Mouse (Mus musculus) skeletal muscle tissue, postnatal 0 days (tissue): ENCODE measurements around the gene Dnajc28. TPM values are rescaled to one million over a fixed set of nuclear protein-coding genes. Genes with fewer than 3 reads are reported as not detected.

ENCODE experiments used
- polyA plus RNA-seq: library from polyadenylated mRNA; unstranded; fragments of >200 nt; fragmentation: Nextera tagmentation; extraction: Ambion mirVana; gene quantifications from 2 replicates; pipeline ENCODE4 v1.2.1, GENCODE M21; 2015

Gene Dnajc28
- polyA plus RNA-seq: 4.1 and 5.5 TPM in 2 replicates

DNA sequence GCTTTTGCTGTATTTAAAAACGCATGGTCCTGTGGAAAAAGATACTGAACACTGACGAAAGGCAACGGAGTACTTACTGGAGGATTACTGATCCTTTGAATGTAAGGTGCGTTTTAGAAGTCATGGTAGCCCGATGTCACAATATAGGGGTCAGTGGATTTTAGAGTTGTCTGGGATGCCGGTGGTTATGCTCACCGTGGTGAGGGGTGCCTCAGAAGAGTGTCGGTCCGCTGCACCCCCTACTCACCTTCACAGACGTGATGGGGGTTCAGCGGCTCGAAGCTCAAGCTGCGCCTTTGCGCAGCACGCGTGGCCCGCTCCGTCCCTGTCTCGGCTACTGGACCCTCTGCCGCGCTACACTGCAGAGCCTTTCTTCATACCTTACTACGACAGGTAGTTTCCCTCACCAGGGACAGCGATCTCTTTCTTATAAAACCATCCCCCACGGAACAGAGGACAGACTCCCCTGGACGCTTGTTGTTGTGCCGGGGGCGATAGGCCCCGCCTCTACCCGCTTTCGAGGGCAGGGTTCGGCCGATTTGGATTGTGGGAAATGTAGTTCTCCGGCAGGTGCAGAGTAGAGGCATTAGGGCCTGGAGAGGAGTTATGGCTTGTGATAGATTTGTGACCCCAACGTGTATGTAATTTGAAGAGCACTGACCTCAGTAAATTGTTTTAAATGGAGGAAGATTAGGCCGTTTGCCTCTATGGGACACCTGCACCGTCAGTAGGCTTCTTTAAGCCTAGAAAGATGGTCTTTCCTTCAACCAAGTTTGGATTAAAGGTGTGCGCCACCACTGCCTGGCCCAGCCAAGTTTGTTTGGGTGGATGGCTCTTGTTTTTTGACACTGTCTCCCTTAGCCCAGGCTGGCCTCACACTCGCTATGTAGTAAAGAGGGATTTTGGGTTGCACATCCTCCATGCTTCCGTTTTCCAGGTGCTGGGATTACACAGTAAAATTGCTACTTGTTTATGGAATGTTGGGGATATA, at the start of gene Dnajc28:
TSS of gene Dnajc28 (minus strand) at position 516 of the 991 bp plus-strand sequence.

DNA sequence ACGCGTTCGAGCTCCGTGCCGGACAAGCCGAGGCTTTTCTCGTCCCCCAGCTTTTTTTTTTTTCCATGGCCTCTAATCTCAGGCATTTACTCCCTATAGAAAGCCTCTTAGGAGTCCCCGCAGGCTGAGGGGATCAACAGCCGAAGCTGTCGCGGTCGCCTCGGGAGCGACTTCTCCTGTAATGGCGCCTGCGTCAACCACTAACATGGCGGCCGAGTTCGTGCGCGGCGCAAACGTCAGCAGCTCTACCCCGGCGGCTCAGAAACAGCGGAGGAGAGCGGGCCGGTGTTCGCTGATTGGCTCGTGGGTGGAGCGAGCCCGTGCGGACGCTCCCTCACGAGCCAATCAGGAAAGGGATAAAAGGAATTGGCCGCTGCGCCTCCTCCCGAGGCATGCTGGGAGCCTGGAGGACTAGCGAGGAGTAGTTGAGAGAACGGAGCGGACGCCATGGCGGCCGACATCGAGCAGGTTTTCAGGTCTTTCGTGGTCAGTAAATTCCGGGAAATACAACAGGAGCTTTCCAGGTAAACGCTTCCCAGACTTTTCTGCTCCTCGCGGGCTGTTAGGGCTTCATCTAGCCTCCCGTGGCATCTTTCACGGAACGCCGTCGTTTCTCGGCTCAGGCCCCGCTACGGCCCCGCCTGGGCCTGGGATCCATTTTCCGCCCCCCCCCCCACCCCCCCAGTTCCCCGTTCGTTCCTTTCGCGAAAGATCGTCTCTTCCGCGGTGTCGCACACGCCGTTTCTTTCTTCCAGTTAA, 28.8 kb upstream of the Dnajc28 start, which contains the start of gene Son:
TSS of gene Son (plus strand) at position 46 of the 759 bp plus-strand sequence.

DNA sequence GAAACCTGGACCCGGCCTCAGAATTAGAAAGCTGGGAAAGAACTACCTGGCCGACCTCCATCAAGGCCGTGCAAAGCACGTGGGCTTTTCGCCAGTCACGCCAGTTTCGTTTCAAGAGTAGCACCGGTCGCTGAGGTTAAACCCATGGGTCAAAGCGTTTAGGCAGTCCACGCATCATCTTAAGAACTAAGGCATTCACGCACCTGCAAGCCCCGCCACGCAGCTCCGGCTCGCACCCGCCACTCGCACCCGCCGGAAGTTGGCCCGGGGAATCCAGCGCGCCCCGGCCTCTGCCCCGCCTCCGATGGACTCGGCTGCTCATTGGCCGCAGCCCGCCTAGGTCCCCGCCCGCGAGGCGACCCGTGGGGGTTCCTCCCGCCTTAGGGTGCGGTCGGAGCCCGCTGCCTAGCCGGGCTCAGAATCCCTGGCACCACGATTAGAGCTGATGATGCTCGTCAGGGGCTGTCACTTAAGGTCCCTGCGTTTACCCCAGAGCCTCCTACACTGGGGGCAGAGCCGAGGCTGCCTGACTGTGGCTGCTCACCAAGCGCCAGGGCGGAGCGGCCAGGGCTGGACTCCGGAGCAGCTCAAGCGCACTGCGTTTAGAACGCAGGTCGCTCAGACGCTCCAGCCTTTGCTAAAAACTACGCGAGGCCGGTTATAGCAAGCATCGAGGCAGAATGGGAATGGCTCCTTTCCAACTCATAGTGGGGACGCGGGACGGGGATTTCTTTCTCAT, 28.0 kb upstream of the Dnajc28 start, which contains the start of gene Gart:
TSS of gene Gart (minus strand) at position 272 of the 739 bp plus-strand sequence.

DNA sequence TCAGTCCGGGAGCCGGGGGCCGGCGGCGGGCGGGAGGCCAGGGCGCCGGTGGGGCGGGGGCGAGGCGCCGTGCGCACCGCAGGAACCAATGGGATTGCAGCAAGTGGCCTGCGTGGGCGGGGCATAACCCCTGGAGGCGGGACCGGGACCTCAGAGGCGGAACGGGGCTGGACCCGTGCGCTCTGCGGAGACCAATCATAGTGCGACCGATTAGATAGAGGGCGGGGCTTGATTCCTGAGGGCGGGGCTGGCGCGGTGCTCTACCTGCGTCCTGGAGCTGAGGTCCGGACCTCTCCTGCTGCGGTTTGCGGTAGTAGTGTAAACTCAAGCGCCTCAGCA, 21.2 kb downstream of the Dnajc28 start, which contains the start of gene Tmem50b:
TSS of gene Tmem50b (minus strand) at position 129 of the 339 bp plus-strand sequence.

Other genes with a start within 250 kb of the Dnajc28 start
- gene Ifnar2, start 246.2 kb downstream of the Dnajc28 start, polyA plus RNA-seq: 40.4 and 44.8 TPM in 2 replicates
- gene Gm21970, start 227.3 kb downstream of the Dnajc28 start, polyA plus RNA-seq: not detected in 2 replicates
- 32.1 and 34.0 TPM in 2 replicates for gene Il10rb, start 212.9 kb downstream of the Dnajc28 start, polyA plus RNA-seq
- gene Ifnar1, start 133.8 kb downstream of the Dnajc28 start, polyA plus RNA-seq: 24.4 and 26.4 TPM in 2 replicates
- gene Ifngr2, start 72.0 kb downstream of the Dnajc28 start, polyA plus RNA-seq: 48.0 and 54.0 TPM in 2 replicates
- gene Tmem50b, start 21.2 kb downstream of the Dnajc28 start, polyA plus RNA-seq: 11.7 and 12.3 TPM in 2 replicates
- gene Gart, start 27.9 kb upstream of the Dnajc28 start, polyA plus RNA-seq: 38.6 and 39.2 TPM in 2 replicates
- 57.7 and 62.8 TPM in 2 replicates for gene Son, start 28.5 kb upstream of the Dnajc28 start, polyA plus RNA-seq
- gene Donson, start 69.7 kb upstream of the Dnajc28 start, polyA plus RNA-seq: 4.2 and 4.6 TPM in 2 replicates
- 35.0 and 36.7 TPM in 2 replicates for gene Cryzl1, start 109.9 kb upstream of the Dnajc28 start, polyA plus RNA-seq
- 12.3 and 15.8 TPM in 2 replicates for gene Itsn1, start 110.3 kb upstream of the Dnajc28 start, polyA plus RNA-seq